Mouse (Mus musculus) testis, adult 2 months (tissue): Measurements from ENCODE around the gene Abca8a.

Experiments
- CTCF ChIP-seq: fragments of 200-500 bp; IDR thresholded peaks from 2 replicates; pipeline ENCODE4 v1.5.1; 2012; ENCODE audit warnings: low read depth, mild to moderate bottlenecking, inconsistent platforms, low read length, moderate library complexity; ENCODE audit not compliant: control insufficient read depth, insufficient read depth, insufficient replicate concordance
- POLR2A ChIP-seq: fragments of 200-500 bp; IDR thresholded peaks from 2 replicates; pipeline ENCODE4 v1.6.1; 2012; ENCODE audit warnings: low read depth, mild to moderate bottlenecking, inconsistent platforms, low read length, moderate library complexity; ENCODE audit not compliant: control insufficient read depth

- TF ChIP-seq CTCF (no peak), POLR2A (no peak)
These were observed 113.9 kb downstream of the Abca8a start for GRCm38 (mm10) chr11:109981872-109982271.
